Mouse (Mus musculus): ENCODE data around the gene Hormad1.

- TF ChIP-seq CTCF (IDR thresholded peaks at IDR 0.05; ENCODE audit: low read depth) (no peak), EP300 (optimal IDR thresholded peaks at IDR 0.05) (no peak)
Observed at GRCm38 (mm10) chr3:95630856-95631255, 71.4 kb downstream of the Hormad1 start.

Measured in stomach, postnatal 0 days (tissue).